Mouse (Mus musculus) spleen, adult 2 months (tissue): ENCODE data around the gene Trim65.

Source experiments
- CTCF ChIP-seq: fragments of 200-500 bp; IDR thresholded peaks from 2 replicates; pipeline ENCODE4 v1.5.1; 2011; ENCODE audit warnings: mild to moderate bottlenecking, inconsistent platforms; ENCODE audit not compliant: insufficient read depth, insufficient read length, insufficient replicate concordance; ENCODE audit errors: extremely low read depth
- POLR2A ChIP-seq: fragments of 200-500 bp; IDR thresholded peaks from 2 replicates; pipeline ENCODE4 v1.6.1; 2011; ENCODE audit warnings: low read depth, low read length, inconsistent platforms

- TF ChIP-seq CTCF = peak; percentile 78; the same call in 1 of the 2 replicates
- TF ChIP-seq POLR2A = no peak
These were observed 7.7 kb upstream of the Trim65 start, which contains the start of gene Mrpl38 for GRCm38 (mm10) chr11:116138468-116139138.
